Mouse (Mus musculus): Measurements from ENCODE around the gene AW011738. TPM values are rescaled to one million over a fixed set of nuclear protein-coding genes. Genes with fewer than 3 reads are reported as not detected.

Gene AW011738
- polyA plus RNA-seq, 1 experiment from 2014 or later: 2.3 TPM

DNA sequence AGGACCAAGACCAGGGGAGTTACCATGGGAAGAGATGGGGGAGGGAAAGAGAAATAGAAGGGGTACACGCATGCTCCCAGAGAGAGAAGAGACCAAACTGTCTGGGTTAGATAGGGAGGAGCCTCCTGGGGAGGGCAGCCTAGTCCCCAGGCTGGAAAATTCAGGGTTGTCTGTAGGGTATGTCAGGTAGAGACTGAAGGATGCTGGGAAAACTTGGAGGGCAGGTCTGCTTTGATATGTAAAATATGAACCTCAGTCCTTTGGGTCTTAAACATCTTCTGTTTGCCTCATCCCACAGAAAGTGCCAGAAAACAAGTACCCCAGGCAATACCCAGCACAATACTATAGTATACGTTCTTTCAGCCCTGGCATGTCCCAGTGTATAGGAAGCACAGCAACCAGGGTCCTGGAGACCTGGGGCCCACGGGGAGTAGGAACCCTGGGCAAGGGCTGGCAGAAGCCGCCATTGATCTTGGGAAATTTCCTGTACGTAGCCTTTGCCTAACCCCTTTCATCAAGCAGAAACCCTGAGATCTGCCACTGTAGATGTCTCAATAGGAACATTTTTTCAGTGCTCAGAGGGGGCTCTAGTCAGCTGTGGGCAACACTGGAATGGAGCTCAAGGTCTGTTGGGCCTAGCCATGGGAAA lies 14.8 kb upstream of the AW011738 start:
- Histone ChIP-seq H3K4me2 (peak overlapping the region; percentile 31; the same call in 1 of the 2 replicates), H3K27ac (peak overlapping the region; percentile 75), H3K4me3 (no peak overlapping the region), H3K27me3 (no peaks in the 10 kb centered on the region), H3K4me1 (peaks cover 87% of the 10 kb centered on the region), H3K9ac (peak overlapping the region; percentile 41; the same call in 1 of the 2 replicates), H3K36me3 (peaks cover 64% of the 10 kb centered on the region), H3K9me3 (no peaks in the 10 kb centered on the region)
- no peak for ATAC-seq (ENCODE audit: insufficient number of reproducible peaks, insufficient read depth, low FRiP score, low TSS enrichment, low read depth)
- WGBS: 36% methylated on average over 5 of the region's 5 CpGs

DNA sequence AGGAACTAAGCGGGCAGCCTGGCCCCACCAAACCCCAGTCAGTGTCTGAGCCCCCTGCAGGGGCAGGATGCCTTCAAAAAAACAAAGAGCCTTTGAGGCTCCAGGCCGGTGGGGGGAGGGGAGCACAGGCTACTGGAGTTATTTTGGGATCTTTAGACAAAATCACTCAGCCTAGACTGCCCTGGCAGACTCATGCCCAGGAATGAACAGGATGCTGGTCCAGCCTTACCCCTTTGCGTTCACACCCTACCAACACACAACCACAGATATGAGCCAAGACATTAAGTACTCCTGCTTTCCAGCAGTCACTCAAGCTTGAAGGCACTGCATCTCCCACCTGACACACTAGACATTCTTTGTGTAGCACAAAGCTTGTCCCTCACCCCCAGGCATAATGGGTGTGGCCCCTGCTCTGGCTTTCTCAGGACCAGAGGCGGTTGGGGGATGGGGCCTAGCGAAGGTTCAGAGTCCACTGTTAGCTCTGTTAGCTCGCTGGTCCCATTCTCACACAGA lies 14.2 kb upstream of the AW011738 start:
- Histone ChIP-seq H3K27ac (peak overlapping the region; percentile 75), H3K4me3 (no peak overlapping the region), H3K4me1 (peaks cover 92% of the 10 kb centered on the region), H3K9ac (peak overlapping the region; percentile 41; the same call in 1 of the 2 replicates), H3K27me3 (no peaks in the 10 kb centered on the region), H3K4me2 (peak overlapping the region; percentile 31), H3K9me3 (no peaks in the 10 kb centered on the region), H3K36me3 (peaks cover 63% of the 10 kb centered on the region)
- 0 out of 2 replicates have a peak, but pooled peaks have one; percentile 27 for ATAC-seq (ENCODE audit: insufficient number of reproducible peaks, insufficient read depth, low FRiP score, low TSS enrichment, low read depth)
- 13% methylated on average over 6 of the region's 6 CpGs for WGBS

DNA sequence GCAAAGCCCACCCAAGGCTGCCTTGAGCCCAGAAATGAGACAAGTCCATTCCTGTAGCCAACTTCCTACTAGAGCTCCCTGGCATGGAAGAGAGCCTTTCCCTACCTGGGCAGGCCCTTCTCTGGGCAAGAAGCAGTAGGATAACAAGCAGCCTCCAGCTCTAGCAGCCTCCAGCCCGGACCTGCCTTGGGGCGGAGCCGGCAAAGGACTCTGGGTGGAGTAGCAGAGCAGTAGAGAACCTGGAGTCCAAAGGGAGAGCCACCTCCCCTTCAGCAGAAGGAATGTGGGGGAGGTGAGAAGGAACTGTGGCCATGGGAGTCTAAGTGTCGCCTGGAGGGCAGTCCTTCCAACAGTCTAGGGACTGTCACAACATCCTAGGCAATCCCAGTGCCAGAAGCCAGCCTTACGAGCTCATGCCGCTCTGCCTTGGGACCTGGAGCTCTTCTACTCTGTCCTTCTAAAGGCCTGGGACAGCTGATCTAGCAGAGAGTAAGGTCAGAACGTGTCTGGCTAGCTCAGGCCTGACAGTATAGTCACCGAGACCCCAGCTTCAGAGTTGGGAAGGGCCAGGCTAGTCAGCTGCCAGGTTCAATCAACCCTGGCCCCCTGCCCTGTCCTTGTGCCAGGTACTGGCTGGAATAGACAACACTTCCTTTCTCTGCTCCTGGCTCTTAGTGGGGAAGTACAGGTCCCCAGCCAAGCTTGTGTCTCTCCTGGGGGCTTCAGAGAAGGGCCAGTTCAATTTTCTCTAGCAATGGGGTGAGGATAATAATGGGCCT lies 10.5 kb upstream of the AW011738 start:
- Histone ChIP-seq H3K4me1 (peaks cover 86% of the 10 kb centered on the region), H3K4me3 (no peak overlapping the region), H3K9ac (0 out of 2 replicates have a peak overlapping the region, but pooled peaks have one; percentile 36), H3K36me3 (peaks cover 53% of the 10 kb centered on the region), H3K27me3 (no peaks in the 10 kb centered on the region), H3K27ac (peak overlapping the region; percentile 75), H3K4me2 (peak overlapping the region; percentile 96), H3K9me3 (no peaks in the 10 kb centered on the region)
- ATAC-seq (ENCODE audit: insufficient number of reproducible peaks, insufficient read depth, low FRiP score, low TSS enrichment, low read depth): no peak
- WGBS: 42% methylated on average over 8 of the region's 8 CpGs

DNA sequence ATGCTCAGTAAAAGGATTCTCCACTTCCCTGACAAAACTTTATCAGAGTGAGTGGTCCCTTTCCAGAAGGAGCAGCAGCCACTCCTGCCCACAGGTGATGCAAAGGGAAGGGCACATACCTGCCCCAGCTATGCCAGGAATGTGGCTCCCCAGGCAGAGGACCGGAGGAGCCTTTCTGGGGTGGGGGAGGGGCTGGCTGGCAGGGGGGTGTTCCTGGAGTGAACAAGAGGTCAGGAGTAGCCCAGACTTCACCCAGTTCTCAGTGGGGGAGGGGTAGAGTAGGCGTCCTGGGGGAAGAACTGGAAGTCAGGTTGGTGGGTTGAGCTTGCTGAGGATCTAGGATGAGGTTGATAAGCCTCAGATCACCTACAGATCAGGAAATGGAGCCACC lies 9.9 kb upstream of the AW011738 start:
- ATAC-seq (ENCODE audit: insufficient number of reproducible peaks, insufficient read depth, low FRiP score, low TSS enrichment, low read depth): no peak
- peaks cover 53% of the 10 kb centered on the region for H3K36me3 ChIP-seq
- H3K4me3 ChIP-seq: no peak overlapping the region
- WGBS: 17% methylated on average over 2 of the region's 2 CpGs
- H3K27ac ChIP-seq: peak overlapping the region; percentile 75
- no peaks in the 10 kb centered on the region for H3K27me3 ChIP-seq
- no peaks in the 10 kb centered on the region for H3K9me3 ChIP-seq
- peak overlapping the region; percentile 96 for H3K4me2 ChIP-seq
- H3K4me1 ChIP-seq: peaks cover 83% of the 10 kb centered on the region
- peak overlapping the region; percentile 36; the same call in 1 of the 2 replicates for H3K9ac ChIP-seq

DNA sequence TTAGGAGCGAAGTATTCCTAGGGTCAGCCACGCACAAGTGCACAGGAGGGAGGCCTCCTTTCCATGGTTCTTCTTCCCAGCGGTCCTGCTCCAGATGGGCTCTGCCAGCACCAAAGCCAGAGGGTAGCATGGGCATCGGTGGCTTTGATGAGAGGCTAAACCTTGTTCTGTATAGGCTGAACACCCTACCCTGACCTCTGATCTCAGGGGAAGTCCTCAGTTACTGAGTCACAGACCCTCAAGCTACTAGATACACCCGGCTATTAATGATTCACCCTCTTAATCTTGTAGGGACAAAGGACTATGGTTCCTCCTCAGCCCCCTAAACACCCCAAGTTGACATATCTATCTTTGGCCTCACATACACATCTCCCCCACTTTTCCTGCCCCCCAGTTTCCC lies 9.2 kb upstream of the AW011738 start:
- H3K4me2 ChIP-seq: peak overlapping the region; percentile 96
- peak overlapping the region; percentile 75; the same call in 1 of the 2 replicates for H3K27ac ChIP-seq
- no peaks in the 10 kb centered on the region for H3K27me3 ChIP-seq
- H3K36me3 ChIP-seq: peaks cover 51% of the 10 kb centered on the region
- H3K9me3 ChIP-seq: no peaks in the 10 kb centered on the region
- no peak for ATAC-seq (ENCODE audit: insufficient number of reproducible peaks, insufficient read depth, low FRiP score, low TSS enrichment, low read depth)
- H3K4me1 ChIP-seq: peaks cover 76% of the 10 kb centered on the region
- 58% methylated on average over 5 of the region's 5 CpGs for WGBS
- no peak overlapping the region for H3K4me3 ChIP-seq
- H3K9ac ChIP-seq: no peak overlapping the region

DNA sequence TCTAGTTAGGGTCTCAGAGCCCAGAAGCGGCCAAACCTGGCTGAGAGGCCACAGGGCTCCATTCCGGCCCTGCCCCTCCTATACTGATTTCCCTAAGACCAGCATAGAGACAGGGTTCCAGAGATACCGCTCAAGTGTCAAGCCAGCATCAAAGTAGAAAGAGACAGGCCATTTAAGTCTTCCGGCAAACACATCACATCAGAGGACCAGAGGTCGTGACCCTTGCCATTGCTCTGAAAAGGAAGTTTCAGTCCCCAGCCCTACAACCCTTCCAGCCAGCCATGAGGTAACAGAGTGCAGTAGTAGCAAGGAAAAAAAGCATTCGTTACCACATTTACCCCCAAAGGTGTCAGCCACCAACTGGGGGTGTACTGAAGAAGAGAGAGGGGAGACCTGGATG lies 8.8 kb upstream of the AW011738 start:
- no peak overlapping the region for H3K27ac ChIP-seq

DNA sequence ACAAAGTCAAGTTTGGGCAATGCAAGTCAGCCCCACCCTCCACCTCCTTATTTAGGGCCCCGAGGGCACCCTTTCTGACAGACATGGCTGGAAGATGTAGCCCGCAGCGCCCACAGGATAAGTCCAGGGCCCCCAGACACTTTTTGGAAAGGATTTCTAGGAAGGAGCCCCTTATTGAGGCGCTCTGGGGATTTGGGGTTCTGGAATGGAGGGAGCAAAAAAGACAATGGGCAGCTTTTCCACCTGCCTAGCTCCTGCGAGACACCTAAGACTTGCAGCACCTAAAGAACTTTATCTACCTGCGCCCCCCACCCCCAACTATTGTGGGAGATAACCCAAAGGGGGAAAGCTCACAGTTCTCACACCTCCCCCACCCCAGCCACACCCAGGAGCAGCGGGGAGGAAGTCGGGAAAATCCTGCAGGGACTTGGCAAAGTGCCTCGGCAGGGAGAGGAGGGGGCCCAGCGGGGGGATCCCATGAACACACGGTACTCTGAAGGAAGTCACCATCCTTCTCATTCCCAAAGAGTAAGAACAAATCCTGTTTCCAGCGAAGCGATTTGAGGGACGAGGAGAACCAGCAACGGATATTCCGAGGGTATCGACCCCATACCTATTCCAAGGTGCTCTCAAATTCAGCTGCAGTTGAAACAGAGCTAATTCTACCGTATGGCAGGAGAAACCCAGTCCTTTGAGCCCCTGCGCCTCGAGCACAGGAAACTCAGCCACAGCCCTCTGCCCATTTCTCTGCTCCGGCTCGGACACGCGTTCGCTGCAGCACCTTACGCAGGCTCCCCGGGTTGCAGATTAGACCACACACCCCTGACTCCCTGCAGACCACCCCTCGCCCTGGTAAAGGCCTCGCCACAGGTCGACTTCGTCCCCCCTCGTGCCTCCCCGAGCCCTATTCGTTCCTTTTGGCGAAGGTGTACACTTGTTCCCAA lies 6.9 kb upstream of the AW011738 start:
- WGBS: 4% methylated on average over 35 of the region's 35 CpGs
- H3K9me3 ChIP-seq: no peaks in the 10 kb centered on the region

More for the DNA sequence above, 8.8 kb upstream of the AW011738 start:
- Histone ChIP-seq H3K4me1 (peaks cover 71% of the 10 kb centered on the region), H3K36me3 (peaks cover 50% of the 10 kb centered on the region), H3K27me3 (no peaks in the 10 kb centered on the region), H3K9me3 (no peaks in the 10 kb centered on the region), H3K9ac (no peak overlapping the region), H3K4me3 (no peak overlapping the region), H3K4me2 (peak overlapping the region; percentile 96)
- WGBS: 35% methylated on average over 6 of the region's 6 CpGs
- ATAC-seq (ENCODE audit: insufficient number of reproducible peaks, insufficient read depth, low FRiP score, low TSS enrichment, low read depth): no peak

DNA sequence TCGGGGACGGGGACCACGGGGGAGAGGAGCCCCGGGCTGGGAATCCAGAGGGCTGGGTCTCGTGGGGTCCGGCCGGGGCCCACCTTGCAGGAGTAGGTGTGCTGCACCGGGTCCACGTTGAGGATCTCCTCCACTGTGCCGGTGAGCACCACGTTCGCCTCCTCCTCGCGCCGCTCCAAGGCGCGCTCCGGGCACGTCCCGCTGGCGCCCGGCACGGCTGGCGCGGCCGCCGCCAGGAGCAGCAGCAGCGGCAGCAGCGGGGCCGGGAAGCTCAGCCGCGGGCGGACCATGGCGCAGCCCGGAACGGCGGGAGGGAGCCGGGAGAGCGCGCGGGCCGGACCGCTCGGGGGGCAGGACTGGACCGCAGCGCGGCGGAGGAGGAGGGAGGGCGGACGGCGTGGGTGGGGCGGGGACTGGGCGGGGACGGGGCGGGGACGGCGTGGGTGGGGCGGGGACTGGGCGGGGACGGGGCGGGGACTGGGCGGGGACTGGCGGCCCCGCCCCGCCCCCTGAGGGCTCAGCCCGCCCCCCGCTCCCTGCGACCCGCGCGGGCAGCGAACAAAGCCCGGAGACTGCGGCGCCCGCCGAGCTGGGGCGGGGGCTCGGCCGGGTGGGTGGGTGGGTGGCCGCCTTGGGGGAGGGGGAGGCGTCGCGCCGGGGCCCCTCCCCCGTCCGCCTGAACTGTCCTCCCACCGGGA lies 5.8 kb upstream of the AW011738 start, which contains the start of gene Agrn:
Agrn (minus strand) TSS at position 358 of the 698 bp plus-strand sequence.
- peak; percentile 79 for ATAC-seq (ENCODE audit: insufficient number of reproducible peaks, insufficient read depth, low FRiP score, low TSS enrichment, low read depth)
- WGBS: 0% methylated on average over 28 of the region's 88 CpGs
- H3K4me1 ChIP-seq: peaks cover 47% of the 10 kb centered on the region
- peaks cover 26% of the 10 kb centered on the region for H3K36me3 ChIP-seq
- peak within 1 kb of the TSS; percentile 96 for H3K4me2 ChIP-seq
- H3K27me3 ChIP-seq: peaks cover 3% of the 10 kb centered on the region
- H3K27ac ChIP-seq: peak within 1 kb of the TSS; percentile 92
- peak within 1 kb of the TSS; percentile 92 for H3K4me3 ChIP-seq
- H3K9ac ChIP-seq: peak within 1 kb of the TSS; percentile 90
- H3K9me3 ChIP-seq: no peaks in the 10 kb centered on the region

More for the DNA sequence above, 6.9 kb upstream of the AW011738 start:
- peak overlapping the region; percentile 80 for H3K27ac ChIP-seq
- peaks cover 57% of the 10 kb centered on the region for H3K4me1 ChIP-seq
- H3K27me3 ChIP-seq: no peaks in the 10 kb centered on the region
- H3K9ac ChIP-seq: peak overlapping the region; percentile 90
- H3K36me3 ChIP-seq: peaks cover 35% of the 10 kb centered on the region
- H3K4me2 ChIP-seq: peak overlapping the region; percentile 96
- no peak for ATAC-seq (ENCODE audit: insufficient number of reproducible peaks, insufficient read depth, low FRiP score, low TSS enrichment, low read depth)
- peak overlapping the region; percentile 92 for H3K4me3 ChIP-seq

DNA sequence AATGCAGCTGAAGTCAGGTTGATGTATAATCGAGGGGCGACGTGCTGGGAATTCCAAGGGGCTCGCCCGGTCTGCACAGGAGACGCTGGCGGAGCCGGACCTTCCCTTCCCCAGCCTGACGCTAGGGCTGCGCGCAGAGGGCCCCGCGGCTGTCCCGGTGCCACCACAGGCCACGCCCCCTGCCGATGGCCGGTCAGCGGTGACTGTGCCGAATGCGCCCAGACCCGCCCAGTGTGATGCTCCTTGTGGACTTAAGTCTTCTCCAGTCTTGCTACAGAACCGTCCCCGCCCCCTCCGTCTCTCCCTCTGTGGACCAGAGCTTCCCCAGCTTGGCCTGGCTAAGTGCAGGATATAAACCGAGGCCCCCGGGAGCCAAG lies 5.3 kb upstream of the AW011738 start:
- H3K4me1 ChIP-seq: peaks cover 47% of the 10 kb centered on the region

DNA sequence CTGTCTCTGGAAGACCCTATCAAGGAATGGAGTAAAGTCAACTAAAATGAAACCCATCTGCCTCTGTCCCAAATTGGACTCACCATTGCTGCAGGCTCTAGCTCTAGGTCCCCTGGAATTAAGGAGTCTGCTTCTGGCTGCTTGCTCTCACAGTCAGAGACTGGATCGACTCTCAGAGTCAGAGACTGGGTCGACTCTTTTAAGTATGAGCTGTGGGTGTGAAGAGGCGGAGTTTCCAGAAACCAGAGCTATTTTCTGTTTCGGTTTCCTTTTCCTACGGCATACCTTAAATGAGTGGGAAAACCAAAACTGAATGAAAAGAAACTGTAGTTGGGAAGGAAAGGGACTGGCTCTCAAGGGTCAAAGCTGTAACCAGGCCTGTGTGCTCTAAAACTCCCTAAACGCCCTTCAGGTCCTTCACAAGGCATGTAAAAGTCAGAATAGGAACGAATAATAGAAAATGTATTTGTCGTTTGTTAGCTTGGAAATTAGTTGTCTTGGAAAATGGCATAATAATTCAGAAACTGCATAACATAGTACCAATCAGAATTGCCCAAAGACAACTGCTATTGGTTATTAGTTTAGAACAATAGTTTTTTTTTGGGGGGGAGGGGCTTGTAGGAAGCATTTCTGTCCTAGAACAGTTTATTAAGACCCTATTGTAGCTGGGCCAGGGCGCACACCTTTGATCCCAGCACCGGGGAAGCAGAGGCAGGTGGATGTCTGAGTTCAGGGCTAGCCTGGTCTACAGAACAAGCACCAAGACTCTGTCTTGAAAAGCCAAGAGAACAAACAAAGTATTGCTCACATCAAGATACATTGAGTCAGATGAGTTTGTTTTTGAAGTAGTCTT lies 2.3 kb upstream of the AW011738 start, which contains the start of gene Isg15:
Isg15 (minus strand) TSS at position 196 of the 853 bp plus-strand sequence.
- Histone ChIP-seq H3K27me3 (peaks cover 35% of the 10 kb centered on the region), H3K9me3 (no peaks in the 10 kb centered on the region), H3K36me3 (no peaks in the 10 kb centered on the region), H3K4me3 (no peak within 1 kb of the TSS), H3K4me1 (peaks cover 30% of the 10 kb centered on the region), H3K9ac (no peak within 1 kb of the TSS), H3K4me2 (no peak within 1 kb of the TSS), H3K27ac (no peak within 1 kb of the TSS)
- ATAC-seq (ENCODE audit: insufficient number of reproducible peaks, insufficient read depth, low FRiP score, low TSS enrichment, low read depth): no peak
- WGBS: 55% methylated on average over 10 of the region's 10 CpGs

More for the DNA sequence above, 5.3 kb upstream of the AW011738 start:
- H3K4me3 ChIP-seq: peak overlapping the region; percentile 92
- peak; percentile 81 for ATAC-seq (ENCODE audit: insufficient number of reproducible peaks, insufficient read depth, low FRiP score, low TSS enrichment, low read depth)
- peak overlapping the region; percentile 80 for H3K4me2 ChIP-seq
- no peaks in the 10 kb centered on the region for H3K9me3 ChIP-seq
- H3K27ac ChIP-seq: peak overlapping the region; percentile 92
- under 1% methylated on average over 26 of the region's 26 CpGs for WGBS
- peaks cover 20% of the 10 kb centered on the region for H3K36me3 ChIP-seq
- H3K9ac ChIP-seq: peak overlapping the region; percentile 76
- H3K27me3 ChIP-seq: peaks cover 9% of the 10 kb centered on the region
